Mouse (Mus musculus): ENCODE results near the gene Mss51. TPM values are rescaled to one million over a fixed set of nuclear protein-coding genes. Genes with fewer than 3 reads are reported as not detected.
A peak's percentile ranks its signal among the peaks of the same experiment; 100 is the strongest.

Mss51 gene
- total and polyA plus RNA-seq, 3 experiments = 0.47 to 1.5 (median 0.59) TPM

- TF ChIP-seq ZKSCAN1 (IDR thresholded peaks at IDR 0.05; ENCODE audit: borderline replicate concordance, low read depth, low read length) = no peak
- TF ChIP-seq CHD2 (IDR thresholded peaks at IDR 0.05; ENCODE audit: low read length) = peak; percentile 59; the same call in 1 of the 2 replicates
- Histone ChIP-seq H3K4me3 (replicated peaks in 1 of 3; ENCODE audit: low read depth in 2 of 3, low read length in 2 of 3, poor library complexity in 1 of 3) (no peak within 1 kb of the TSS), H3K36me3 (replicated peaks in 1 of 2; ENCODE audit: control insufficient read depth in 1 of 2, insufficient read depth in 1 of 2, low read length in 1 of 2) (peaks cover 12 to 26% of the 10 kb centered on the region in 2 experiments), H3K27me3 (replicated peaks) (no peaks in the 10 kb centered on the region), H3K4me1 (ENCODE audit: control insufficient read depth in 1 of 2, insufficient read depth in 2 of 2) (peaks cover 0 to 11% of the 10 kb centered on the region in 2 experiments; a peak in 2 of 4 replicates), H3K9me3 (replicated peaks; ENCODE audit: low read length) (no peaks in the 10 kb centered on the region), H3K9ac (ENCODE audit: insufficient read depth, low read depth) (no peak within 1 kb of the TSS), H3K79me2 (replicated peaks; ENCODE audit: control insufficient read depth, extremely low read depth, insufficient read depth, poor library complexity, severe bottlenecking) (no peaks in the 10 kb centered on the region), H3K27ac (ENCODE audit: insufficient read depth, low read depth) (no peak within 1 kb of the TSS), H3K4me2 (ENCODE audit: insufficient read depth, low read depth, poor library complexity, severe bottlenecking) (no peak within 1 kb of the TSS)
- DNase-seq (ENCODE audit: extremely low read depth) = no peak
- in situ Hi-C loops (cut with MboI; ENCODE audit: low pct_ligation_motif_present, low pct_unique_long_range_greater_than_20kb, low sequenced_read_pairs) (no loop called here), dilution Hi-C loops (cut with MboI; ENCODE audit: extremely low pct_ligation_motif_present, extremely low pct_unique_long_range_greater_than_20kb, low sequenced_read_pairs) (no loop called here)
Measured at GRCm38 (mm10) chr14:20451765-20452331, 44.9 kb downstream of the Mss51 start, which contains the start of gene Cfap70. Gene Cfap70, minus strand, starts transcription at chr14:20452226.

GRCm38 (mm10) chr14:20451302-20451701 is 45.4 kb downstream of the Mss51 start:
- no peak overlapping the region for H3K9ac ChIP-seq (ENCODE audit: insufficient read depth, low read depth)
- H3K4me1 ChIP-seq (ENCODE audit: control insufficient read depth in 1 of 2, insufficient read depth in 2 of 2) = peaks cover 0 to 11% of the 10 kb centered on the region in 2 experiments; a peak in 2 of 4 replicates
- in situ Hi-C loops (cut with MboI; ENCODE audit: low pct_ligation_motif_present, low pct_unique_long_range_greater_than_20kb, low sequenced_read_pairs) = no loop called here
- dilution Hi-C loops (cut with MboI; ENCODE audit: extremely low pct_ligation_motif_present, extremely low pct_unique_long_range_greater_than_20kb, low sequenced_read_pairs) = no loop called here
- no peak for TF ChIP-seq ELF1 (IDR thresholded peaks at IDR 0.05; ENCODE audit: low read depth, low read length)
- no peak for TF ChIP-seq CHD1 (IDR thresholded peaks at IDR 0.05; ENCODE audit: low read depth, low read length)
- TF ChIP-seq SIN3A (IDR thresholded peaks at IDR 0.05; ENCODE audit: low read length) = no peak
- TF ChIP-seq SMC3 (IDR thresholded peaks at IDR 0.05; ENCODE audit: low read depth, low read length) = no peak
- TF ChIP-seq RCOR1 (conservative IDR thresholded peaks at IDR 0.05; ENCODE audit: low read depth, low read length) = no peak
- TF ChIP-seq ZNF384 (IDR thresholded peaks at IDR 0.05; ENCODE audit: low read depth, low read length) = no peak
- no peak for TF ChIP-seq ZMIZ1 (IDR thresholded peaks at IDR 0.05; ENCODE audit: low read depth, low read length)
- no peak for TF ChIP-seq EP300 (IDR thresholded peaks at IDR 0.05; ENCODE audit: low read length)
- no peak for TF ChIP-seq PAX5 (IDR thresholded peaks at IDR 0.05; ENCODE audit: low read length)
- no peak for TF ChIP-seq CTCF (conservative IDR thresholded peaks at IDR 0.05 in 1 of 2, IDR thresholded peaks at IDR 0.05 in 1 of 2; ENCODE audit: low read depth in 2 of 2, low read length in 2 of 2)
- no peak for TF ChIP-seq MAX (IDR thresholded peaks at IDR 0.05; ENCODE audit: low read length)
- no peak for TF ChIP-seq NRF1 (IDR thresholded peaks at IDR 0.05; ENCODE audit: low read depth, low read length)
- TF ChIP-seq ETS1 (conservative IDR thresholded peaks at IDR 0.05; ENCODE audit: low read depth, low read length) = no peak
- TF ChIP-seq HCFC1 (IDR thresholded peaks at IDR 0.05; ENCODE audit: low read depth, low read length) = no peak
- TF ChIP-seq POLR2A (IDR thresholded peaks at IDR 0.05; ENCODE audit: low read depth, low read length) = no peak
- no peak for TF ChIP-seq JUN (IDR thresholded peaks at IDR 0.05; ENCODE audit: insufficient read depth, low read depth, low read length)
- no peak overlapping the region for H3K27ac ChIP-seq (ENCODE audit: insufficient read depth, low read depth)
- no peaks in the 10 kb centered on the region for H3K27me3 ChIP-seq (replicated peaks)
- H3K36me3 ChIP-seq (replicated peaks in 1 of 2; ENCODE audit: control insufficient read depth in 1 of 2, insufficient read depth in 1 of 2, low read length in 1 of 2) = peaks cover 9 to 21% of the 10 kb centered on the region in 2 experiments
- H3K79me2 ChIP-seq (replicated peaks; ENCODE audit: control insufficient read depth, extremely low read depth, insufficient read depth, poor library complexity, severe bottlenecking) = no peaks in the 10 kb centered on the region
- no peak overlapping the region for H3K4me2 ChIP-seq (ENCODE audit: insufficient read depth, low read depth, poor library complexity, severe bottlenecking)
- DNase-seq (ENCODE audit: extremely low read depth) = no peak
- no peak overlapping the region for H3K4me3 ChIP-seq (replicated peaks in 1 of 3; ENCODE audit: low read depth in 2 of 3, low read length in 2 of 3, poor library complexity in 1 of 3)
- H3K9me3 ChIP-seq (replicated peaks; ENCODE audit: low read length) = peaks cover under 1% of the 10 kb centered on the region
